Mouse (Mus musculus): ENCODE data around the gene Sostdc1. TPM values are rescaled to one million over a fixed set of nuclear protein-coding genes. Genes with fewer than 3 reads are reported as not detected.

Sostdc1 gene
- polyA plus RNA-seq (2012; rRNA removed): 36.1 and 39.5 TPM in 2 replicates
- 63.8 and 69.7 TPM in 2 replicates for polyA plus RNA-seq (2014; fragmentation: Nextera tagmentation; extraction: Ambion mirVana)

GRCm38 (mm10) chr12:36313916-36314315, at the start of gene Sostdc1:
Gene Sostdc1, plus strand, starts transcription at chr12:36314139.
- DNase-seq (ENCODE audit: low spot score) (peak; percentile 67), ATAC-seq (ENCODE audit: low FRiP score, low read depth) (peak; percentile 56)
- TF ChIP-seq POLR2A (IDR thresholded peaks at IDR 0.05; ENCODE audit: borderline replicate concordance, extremely low read depth, insufficient read depth, insufficient read length): peak; percentile 86; the same call in 1 of the 2 replicates
- 5% methylated on average over 7 of the region's 7 CpGs for WGBS
- peak within 1 kb of the TSS; percentile 52 for H3K27ac ChIP-seq (replicated peaks; ENCODE audit: low read depth, low read length)
- H3K4me3 ChIP-seq (replicated peaks; ENCODE audit: low read length): peak within 1 kb of the TSS; percentile 49
- peaks cover 14% of the 10 kb centered on the region for H3K4me1 ChIP-seq (ENCODE audit: control insufficient read depth, insufficient read depth, low read length)
- H3K27me3 ChIP-seq (ENCODE audit: control insufficient read depth, insufficient read depth, low read length): no peaks in the 10 kb centered on the region
- peak within 1 kb of the TSS; percentile 78 for H3K4me2 ChIP-seq (replicated peaks; ENCODE audit: low read depth, low read length, severe bottlenecking)
- H3K9me3 ChIP-seq (ENCODE audit: control insufficient read depth, low read length): no peaks in the 10 kb centered on the region
- no peaks in the 10 kb centered on the region; the same call in 1 of the 2 replicates for H3K36me3 ChIP-seq (ENCODE audit: control insufficient read depth, insufficient read depth, low read length)
- H3K9ac ChIP-seq (ENCODE audit: low read depth, low read length, severe bottlenecking): peak within 1 kb of the TSS; percentile 55

- no peak overlapping the region for H3K9ac ChIP-seq (ENCODE audit: low read depth, low read length, severe bottlenecking)
- no peaks in the 10 kb centered on the region for H3K4me1 ChIP-seq (ENCODE audit: control insufficient read depth, insufficient read depth, low read length)
- no peaks in the 10 kb centered on the region for H3K9me3 ChIP-seq (ENCODE audit: control insufficient read depth, low read length)
- H3K4me3 ChIP-seq (replicated peaks; ENCODE audit: low read length): no peak overlapping the region
- no peak for TF ChIP-seq POLR2A (IDR thresholded peaks at IDR 0.05; ENCODE audit: borderline replicate concordance, extremely low read depth, insufficient read depth, insufficient read length)
- H3K4me2 ChIP-seq (replicated peaks; ENCODE audit: low read depth, low read length, severe bottlenecking): no peak overlapping the region
- no peaks in the 10 kb centered on the region for H3K27me3 ChIP-seq (ENCODE audit: control insufficient read depth, insufficient read depth, low read length)
- no peak overlapping the region for H3K27ac ChIP-seq (replicated peaks; ENCODE audit: low read depth, low read length)
- 87% methylated on average over 8 of the region's 8 CpGs for WGBS
- ATAC-seq (ENCODE audit: low FRiP score, low read depth) (no peak), DNase-seq (ENCODE audit: low spot score) (no peak)
- no peaks in the 10 kb centered on the region for H3K36me3 ChIP-seq (ENCODE audit: control insufficient read depth, insufficient read depth, low read length)
Observed at GRCm38 (mm10) chr12:36267670-36268246, 46.2 kb upstream of the Sostdc1 start.

- WGBS: 36% methylated on average over 3 of the region's 3 CpGs
- H3K4me2 ChIP-seq (replicated peaks; ENCODE audit: low read depth, low read length, severe bottlenecking): no peak overlapping the region
- peak; percentile 71 for DNase-seq (ENCODE audit: low spot score)
- no peaks in the 10 kb centered on the region for H3K9me3 ChIP-seq (ENCODE audit: control insufficient read depth, low read length)
- no peak overlapping the region for H3K9ac ChIP-seq (ENCODE audit: low read depth, low read length, severe bottlenecking)
- H3K4me3 ChIP-seq (replicated peaks; ENCODE audit: low read length): no peak overlapping the region
- no peak overlapping the region for H3K27ac ChIP-seq (replicated peaks; ENCODE audit: low read depth, low read length)
- no peaks in the 10 kb centered on the region for H3K4me1 ChIP-seq (ENCODE audit: control insufficient read depth, insufficient read depth, low read length)
- no peak for TF ChIP-seq POLR2A (IDR thresholded peaks at IDR 0.05; ENCODE audit: borderline replicate concordance, extremely low read depth, insufficient read depth, insufficient read length)
- no peak for ATAC-seq (ENCODE audit: low FRiP score, low read depth)
- H3K27me3 ChIP-seq (ENCODE audit: control insufficient read depth, insufficient read depth, low read length): no peaks in the 10 kb centered on the region
- H3K36me3 ChIP-seq (ENCODE audit: control insufficient read depth, insufficient read depth, low read length): no peaks in the 10 kb centered on the region
Observed at GRCm38 (mm10) chr12:36274823-36275222, 39.1 kb upstream of the Sostdc1 start.

- ATAC-seq (ENCODE audit: low FRiP score, low read depth) (no peak), DNase-seq (ENCODE audit: low spot score) (no peak)
- Histone ChIP-seq H3K4me3 (replicated peaks; ENCODE audit: low read length) (no peak overlapping the region), H3K27me3 (ENCODE audit: control insufficient read depth, insufficient read depth, low read length) (no peaks in the 10 kb centered on the region), H3K4me1 (ENCODE audit: control insufficient read depth, insufficient read depth, low read length) (no peaks in the 10 kb centered on the region), H3K9me3 (ENCODE audit: control insufficient read depth, low read length) (no peaks in the 10 kb centered on the region), H3K9ac (ENCODE audit: low read depth, low read length, severe bottlenecking) (no peak overlapping the region), H3K27ac (replicated peaks; ENCODE audit: low read depth, low read length) (no peak overlapping the region), H3K4me2 (replicated peaks; ENCODE audit: low read depth, low read length, severe bottlenecking) (no peak overlapping the region), H3K36me3 (ENCODE audit: control insufficient read depth, insufficient read depth, low read length) (no peaks in the 10 kb centered on the region)
- WGBS: 91% methylated on average over 8 of the region's 8 CpGs
- TF ChIP-seq POLR2A (IDR thresholded peaks at IDR 0.05; ENCODE audit: borderline replicate concordance, extremely low read depth, insufficient read depth, insufficient read length): no peak
Observed at GRCm38 (mm10) chr12:36289634-36290033, 24.3 kb upstream of the Sostdc1 start.

- TF ChIP-seq POLR2A (IDR thresholded peaks at IDR 0.05; ENCODE audit: borderline replicate concordance, extremely low read depth, insufficient read depth, insufficient read length): no peak
- Histone ChIP-seq H3K36me3 (ENCODE audit: control insufficient read depth, insufficient read depth, low read length) (no peaks in the 10 kb centered on the region), H3K4me2 (replicated peaks; ENCODE audit: low read depth, low read length, severe bottlenecking) (no peak overlapping the region), H3K4me3 (replicated peaks; ENCODE audit: low read length) (no peak overlapping the region), H3K9me3 (ENCODE audit: control insufficient read depth, low read length) (no peaks in the 10 kb centered on the region), H3K27ac (replicated peaks; ENCODE audit: low read depth, low read length) (no peak overlapping the region), H3K27me3 (ENCODE audit: control insufficient read depth, insufficient read depth, low read length) (no peaks in the 10 kb centered on the region), H3K9ac (ENCODE audit: low read depth, low read length, severe bottlenecking) (no peak overlapping the region), H3K4me1 (ENCODE audit: control insufficient read depth, insufficient read depth, low read length) (no peaks in the 10 kb centered on the region)
- ATAC-seq (ENCODE audit: low FRiP score, low read depth) (no peak), DNase-seq (ENCODE audit: low spot score) (no peak)
- 66% methylated on average over 4 of the region's 4 CpGs for WGBS
Observed at GRCm38 (mm10) chr12:36290465-36290864, 23.5 kb upstream of the Sostdc1 start.
